22 mouse cellular contexts compared by ENCODE assay signal in the genomic region with DNA sequence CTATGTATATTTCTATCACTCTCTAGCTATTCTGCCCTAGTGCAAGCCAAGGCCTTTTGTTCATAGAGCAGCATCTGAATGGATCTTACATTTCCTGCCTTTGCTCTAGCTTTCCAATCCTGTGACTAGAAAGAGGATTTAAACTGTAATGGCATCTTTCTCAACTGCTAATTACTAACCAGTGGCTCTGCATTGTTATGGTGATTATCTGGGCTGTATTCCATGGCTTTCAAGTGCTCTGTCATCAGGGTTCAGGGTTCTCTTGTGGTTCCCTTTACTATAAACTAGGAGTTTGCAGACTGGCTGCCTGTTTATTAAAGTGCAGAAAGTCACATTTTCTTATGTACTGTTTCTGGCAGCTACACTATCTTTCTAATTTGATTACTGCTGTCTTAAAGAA.
DNase-seq lines count a peak whose midpoint lies in the region; ATAC-seq and TF ChIP-seq lines count a peak whose summit lies in the region.
"Had no signal": no experiment of that assay in that cellular context is flagged by ENCODE, and none has a peak within 500 bp of the region (broad histone marks: within the 10 kb centered on the region; RNA-seq: fewer than 3 reads in every experiment).

No protein-coding gene starts in this region.

- no peak overlapping the region for H3K4me2 ChIP-seq in forebrain, embryonic 15.5 days (replicated peaks)
- H3K4me2 ChIP-seq: heart, embryonic 13.5 days; hindbrain, embryonic 14.5 days; lung, embryonic 15.5 days; midbrain, embryonic 12.5 days had no signal

- no peaks in the 10 kb centered on the region for H3K27me3 ChIP-seq in forebrain, embryonic 15.5 days
- H3K27me3 ChIP-seq: heart, embryonic 13.5 days; lung, embryonic 15.5 days; megakaryocyte, embryonic 14.5 days; midbrain, embryonic 12.5 days had no signal

- H3K36me3 ChIP-seq in ES-E14 (ENCODE audit: control insufficient read depth, insufficient read depth, low read length, poor library complexity, severe bottlenecking) = no peaks in the 10 kb centered on the region
- H3K36me3 ChIP-seq in forebrain, embryonic 15.5 days = 0 out of 2 replicates have a peak, but pooled peaks cover 4% of the 10 kb centered on the region
- H3K36me3 ChIP-seq: lung, embryonic 15.5 days; midbrain, embryonic 12.5 days had no signal

- H3K4me3 ChIP-seq in ES-E14 (ENCODE audit: insufficient read depth in 1 of 2, low read depth in 1 of 2, low read length in 2 of 2, poor library complexity in 1 of 2, severe bottlenecking in 1 of 2) = no peak overlapping the region
- no peak overlapping the region for H3K4me3 ChIP-seq in forebrain, embryonic 15.5 days
- H3K4me3 ChIP-seq: heart, embryonic 13.5 days; lung, embryonic 15.5 days; megakaryocyte, embryonic 14.5 days; midbrain, embryonic 12.5 days had no signal

- DNase-seq in kidney, postnatal 14 days = peak; percentile 3
- DNase-seq in kidney, postnatal 25 days = no peak
- DNase-seq in ES-E14 (ENCODE audit: low read depth, low spot score) (peak; percentile 45), WW6 (ENCODE audit: low read depth, low spot score) (peak; percentile 13)
- DNase-seq in urinary bladder, adult 2 months (ENCODE audit: low spot score) = no peak
- no peak for DNase-seq in gastrocnemius, postnatal 4 days (ENCODE audit: low spot score in 2 of 2)
- DNase-seq: adrenal gland, postnatal 36 days; cerebellum, adult 11 months; cerebellum, adult 9-10 months; cerebellum, postnatal 36 days; liver; lung, postnatal 4 days; right cerebral cortex, postnatal 25 days; thymus, postnatal 25 days had no signal

- H3K9ac ChIP-seq in ES-E14 (ENCODE audit: insufficient read depth, low read depth, low read length, poor library complexity, severe bottlenecking) = no peak overlapping the region
- no peak overlapping the region for H3K9ac ChIP-seq in forebrain, embryonic 15.5 days (replicated peaks)
- H3K9ac ChIP-seq: heart, embryonic 13.5 days; hindbrain, embryonic 14.5 days; lung, embryonic 15.5 days; midbrain, embryonic 12.5 days had no signal

- H3K4me1 ChIP-seq in ES-E14 (ENCODE audit: control insufficient read depth in 2 of 2, insufficient read depth in 2 of 2, low read length in 2 of 2, poor library complexity in 1 of 2) = no peaks in the 10 kb centered on the region
- 0 out of 2 replicates have a peak, but pooled peaks cover 2% of the 10 kb centered on the region for H3K4me1 ChIP-seq in forebrain, embryonic 15.5 days
- H3K4me1 ChIP-seq: lung, embryonic 15.5 days; midbrain, embryonic 12.5 days had no signal

- peak; percentile 81 for ATAC-seq in forebrain, embryonic 15.5 days (replicated peaks)
- ATAC-seq: CD4-positive, CD25-positive, alpha-beta regulatory T cell, adult 4 months; intestine, postnatal 0 days had no signal

- in situ Hi-C loops in ES-E14 (cut with MboI; ENCODE audit: low sequenced_read_pairs in 2 of 2, unreplicated experiment in 2 of 2) = no loop called here

- no peaks in the 10 kb centered on the region for H3K9me3 ChIP-seq in ES-E14 (ENCODE audit: control insufficient read depth, insufficient read depth, low read depth, low read length)
- H3K9me3 ChIP-seq in forebrain, embryonic 15.5 days = no peaks in the 10 kb centered on the region
- H3K9me3 ChIP-seq: heart, embryonic 13.5 days; lung, embryonic 15.5 days; megakaryocyte, embryonic 14.5 days; midbrain, embryonic 12.5 days had no signal

- no peak overlapping the region for H3K27ac ChIP-seq in ES-E14 (ENCODE audit: insufficient read depth, low read depth, low read length, poor library complexity, severe bottlenecking)
- H3K27ac ChIP-seq in forebrain, embryonic 15.5 days (replicated peaks) = no peak overlapping the region
- H3K27ac ChIP-seq: heart, embryonic 13.5 days; hindbrain, embryonic 14.5 days; lung, embryonic 15.5 days; midbrain, embryonic 12.5 days had no signal

TF ChIP-seq in ES-E14, 5 proteins besides CTCF, POLR2A, EP300 and RAD21:
- TF ChIP-seq ZNF384 (IDR thresholded peaks at IDR 0.05; ENCODE audit: low read depth, low read length) (no peak), ZC3H11A (IDR thresholded peaks at IDR 0.05; ENCODE audit: borderline replicate concordance, low read depth, low read length) (no peak), MAFK (IDR thresholded peaks at IDR 0.05; ENCODE audit: insufficient read depth, low read depth, low read length) (no peak), HCFC1 (IDR thresholded peaks at IDR 0.05; ENCODE audit: borderline replicate concordance, insufficient read depth, low read length) (no peak), CHD2 (IDR thresholded peaks at IDR 0.05; ENCODE audit: low read depth, low read length) (no peak)

Comparison
In these comparisons a context has a peak if more than half of its experiments do, and no peak if none do; other contexts are left out.
1. DNase-seq: peak in kidney, postnatal 14 days (single experiment), ES-E14 (single experiment) and WW6 (single experiment); none in kidney, postnatal 25 days (0 of 2), urinary bladder, adult 2 months (single experiment) and gastrocnemius, postnatal 4 days (0 of 2).